Mouse (Mus musculus) spleen, adult 2 months (tissue): Measurements from ENCODE around the gene Pla2g1b.

Experiments
- CTCF ChIP-seq: fragments of 200-500 bp; IDR thresholded peaks from 2 replicates; pipeline ENCODE4 v1.5.1; 2011; ENCODE audit warnings: mild to moderate bottlenecking, inconsistent platforms; ENCODE audit not compliant: insufficient read depth, insufficient read length, insufficient replicate concordance; ENCODE audit errors: extremely low read depth
- POLR2A ChIP-seq: fragments of 200-500 bp; IDR thresholded peaks from 2 replicates; pipeline ENCODE4 v1.6.1; 2011; ENCODE audit warnings: low read depth, low read length, inconsistent platforms

- TF ChIP-seq CTCF (no peak), POLR2A (no peak)
Observed at GRCm38 (mm10) chr5:115516081-115516907, 50.2 kb downstream of the Pla2g1b start.
